Mouse (Mus musculus) lung, embryonic 15.5 days (tissue): Measurements from ENCODE around the gene Pmpcb. TPM values are rescaled to one million over a fixed set of nuclear protein-coding genes. Genes with fewer than 3 reads are reported as not detected.
A peak's percentile ranks its signal among the peaks of the same experiment; 100 is the strongest.

Source experiments
- ATAC-seq: fragments of 200-750 bp; cut with Nextera tagmentation; 2 replicates; pipeline ENCODE4 v1.8.0; 2017; ENCODE audit warnings: moderate number of reproducible peaks, borderline replicate concordance; ENCODE audit not compliant: low FRiP score, low TSS enrichment; ENCODE audit errors: extremely low read depth
- H3K27ac ChIP-seq: fragments of 300-500 bp; sonication (generic); 2 replicates; pipeline ENCODE4 v1.5.1; 2015; ENCODE audit warnings: moderate library complexity, mild to moderate bottlenecking, inconsistent platforms
- H3K27me3 ChIP-seq: fragments of 300-500 bp; sonication (generic); 2 replicates; pipeline ENCODE4 v1.6.1; 2015; ENCODE audit warnings: inconsistent platforms
- H3K36me3 ChIP-seq: fragments of 300-500 bp; sonication (generic); 2 replicates; pipeline ENCODE4 v1.6.1; 2015; ENCODE audit warnings: inconsistent platforms
- H3K4me1 ChIP-seq: fragments of 300-500 bp; sonication (generic); 2 replicates; pipeline ENCODE4 v1.6.1; 2015; ENCODE audit warnings: inconsistent platforms
- H3K4me2 ChIP-seq: fragments of 300-500 bp; sonication (generic); 2 replicates; pipeline ENCODE4 v1.6.1; 2015; ENCODE audit warnings: inconsistent platforms, mild to moderate bottlenecking, moderate library complexity
- H3K4me3 ChIP-seq: fragments of 300-500 bp; sonication (generic); 2 replicates; pipeline ENCODE4 v1.5.1; 2015; ENCODE audit warnings: mild to moderate bottlenecking, inconsistent platforms
- H3K9ac ChIP-seq: fragments of 300-500 bp; sonication (generic); 2 replicates; pipeline ENCODE4 v1.6.1; 2015; ENCODE audit warnings: inconsistent platforms
- H3K9me3 ChIP-seq: fragments of 300-500 bp; sonication (generic); 2 replicates; pipeline ENCODE4 v1.6.1; 2016; ENCODE audit warnings: inconsistent platforms
- WGBS: fragments of 180-500 bp; shearing (Covaris S2); methylation state at CpG from one replicate; pipeline ENCODE4 v1.1.7; 2015; 5-methylcytosine and 5-hydroxymethylcytosine counted together
- polyA plus RNA-seq: library from polyadenylated mRNA; unstranded; fragments of >200 nt; fragmentation: Nextera tagmentation; extraction: Ambion mirVana; gene quantifications from 2 replicates; pipeline ENCODE4 v1.2.1, GENCODE M21; 2015

Pmpcb gene
- polyA plus RNA-seq, 1 experiment from 2014 or later, result 76.3 TPM

GRCm38 (mm10) chr5:21784161-21785052 lies 47.5 kb downstream of the Pmpcb start:
- WGBS, result under 1% methylated on average over 51 of the region's 51 CpGs
- Histone ChIP-seq H3K36me3 (peaks cover 37% of the 10 kb centered on the region), H3K4me3 (peak overlapping the region; percentile 97), H3K9ac (peak overlapping the region; percentile 78), H3K4me2 (peak overlapping the region; percentile 92), H3K27me3 (no peaks in the 10 kb centered on the region), H3K27ac (peak overlapping the region; percentile 34), H3K9me3 (no peaks in the 10 kb centered on the region), H3K4me1 (peaks cover 10% of the 10 kb centered on the region; the same call in 1 of the 2 replicates)
- peak; percentile 28; the same call in 1 of the 2 replicates for ATAC-seq

GRCm38 (mm10) chr5:21785053-21785452 lies 48.1 kb downstream of the Pmpcb start, which contains the start of the genes Dnajc2 and Psmc2:
Gene Dnajc2 (minus strand): TSS chr5:21785251.
Gene Psmc2 (plus strand): TSS chr5:21785283.
- under 1% methylated on average over 37 of the region's 37 CpGs for WGBS
- peak; percentile 93 for ATAC-seq
- Histone ChIP-seq H3K27me3 (no peaks in the 10 kb centered on the region), H3K27ac (peak within 1 kb of the TSS; percentile 73), H3K4me1 (peaks cover 10% of the 10 kb centered on the region; the same call in 1 of the 2 replicates), H3K4me3 (peak within 1 kb of the TSS; percentile 97), H3K9me3 (no peaks in the 10 kb centered on the region), H3K4me2 (peak within 1 kb of the TSS; percentile 92), H3K9ac (peak within 1 kb of the TSS; percentile 78), H3K36me3 (peaks cover 32% of the 10 kb centered on the region)

- peaks cover 10% of the 10 kb centered on the region; the same call in 1 of the 2 replicates for H3K4me1 ChIP-seq
- ATAC-seq, result no peak
- no peak overlapping the region; the same call in 1 of the 2 replicates for H3K4me2 ChIP-seq
- WGBS, result 79% methylated on average over 6 of the region's 7 CpGs
- no peaks in the 10 kb centered on the region for H3K9me3 ChIP-seq
- no peaks in the 10 kb centered on the region for H3K27me3 ChIP-seq
- H3K4me3 ChIP-seq, result no peak overlapping the region
- H3K27ac ChIP-seq, result no peak overlapping the region
- H3K36me3 ChIP-seq, result peaks cover 24% of the 10 kb centered on the region
- H3K9ac ChIP-seq, result no peak overlapping the region
Measured at GRCm38 (mm10) chr5:21785776-21786175, 48.8 kb downstream of the Pmpcb start.

GRCm38 (mm10) chr5:21786258-21787185 lies 49.6 kb downstream of the Pmpcb start:
- 1% methylated on average over 51 of the region's 51 CpGs for WGBS
- Histone ChIP-seq H3K9ac (peak overlapping the region; percentile 89), H3K9me3 (no peaks in the 10 kb centered on the region), H3K27ac (peak overlapping the region; percentile 73), H3K36me3 (peaks cover 20% of the 10 kb centered on the region), H3K27me3 (no peaks in the 10 kb centered on the region), H3K4me3 (peak overlapping the region; percentile 79), H3K4me2 (peak overlapping the region; percentile 59), H3K4me1 (peaks cover 10% of the 10 kb centered on the region; the same call in 1 of the 2 replicates)
- ATAC-seq, result peak; percentile 84

- Histone ChIP-seq H3K27me3 (no peaks in the 10 kb centered on the region), H3K27ac (peak overlapping the region; percentile 73), H3K4me1 (peaks cover 10% of the 10 kb centered on the region; the same call in 1 of the 2 replicates), H3K4me3 (peak overlapping the region; percentile 79), H3K9me3 (no peaks in the 10 kb centered on the region), H3K4me2 (peak overlapping the region; percentile 59), H3K36me3 (peaks cover 13% of the 10 kb centered on the region), H3K9ac (peak overlapping the region; percentile 89)
- ATAC-seq, result no peak
- 30% methylated on average over 11 of the region's 11 CpGs for WGBS
Measured at GRCm38 (mm10) chr5:21787186-21788105, 50.5 kb downstream of the Pmpcb start.

GRCm38 (mm10) chr5:21789061-21789460 lies 52.1 kb downstream of the Pmpcb start:
- H3K9me3 ChIP-seq, result no peaks in the 10 kb centered on the region
- WGBS, result 68% methylated on average over 5 of the region's 5 CpGs
- H3K27ac ChIP-seq, result no peak overlapping the region
- H3K27me3 ChIP-seq, result no peaks in the 10 kb centered on the region
- 0 out of 2 replicates have a peak, but pooled peaks cover 8% of the 10 kb centered on the region for H3K36me3 ChIP-seq
- ATAC-seq, result no peak
- no peak overlapping the region for H3K4me3 ChIP-seq
- H3K4me1 ChIP-seq, result peaks cover 10% of the 10 kb centered on the region; the same call in 1 of the 2 replicates
- no peak overlapping the region for H3K4me2 ChIP-seq
- no peak overlapping the region for H3K9ac ChIP-seq

GRCm38 (mm10) chr5:21792166-21792565 lies 55.2 kb downstream of the Pmpcb start:
- Histone ChIP-seq H3K9ac (no peak overlapping the region), H3K4me2 (no peak overlapping the region), H3K27me3 (no peaks in the 10 kb centered on the region), H3K4me1 (peaks cover 10% of the 10 kb centered on the region; the same call in 1 of the 2 replicates), H3K36me3 (peaks cover 26% of the 10 kb centered on the region), H3K4me3 (no peak overlapping the region), H3K27ac (no peak overlapping the region), H3K9me3 (no peaks in the 10 kb centered on the region)
- ATAC-seq, result no peak

- H3K9me3 ChIP-seq, result no peaks in the 10 kb centered on the region
- no peak overlapping the region for H3K9ac ChIP-seq
- ATAC-seq, result no peak
- no peak overlapping the region for H3K4me3 ChIP-seq
- H3K27me3 ChIP-seq, result no peaks in the 10 kb centered on the region
- no peak overlapping the region for H3K27ac ChIP-seq
- 88% methylated on average over 9 of the region's 9 CpGs for WGBS
- no peak overlapping the region for H3K4me2 ChIP-seq
- H3K36me3 ChIP-seq, result peaks cover 55% of the 10 kb centered on the region
- H3K4me1 ChIP-seq, result no peaks in the 10 kb centered on the region
Measured at GRCm38 (mm10) chr5:21802907-21803306, 66.0 kb downstream of the Pmpcb start.

GRCm38 (mm10) chr5:21803691-21804188 lies 66.8 kb downstream of the Pmpcb start:
- Histone ChIP-seq H3K4me1 (no peaks in the 10 kb centered on the region), H3K27me3 (no peaks in the 10 kb centered on the region), H3K4me2 (no peak overlapping the region), H3K9ac (no peak overlapping the region), H3K9me3 (no peaks in the 10 kb centered on the region), H3K36me3 (peaks cover 49% of the 10 kb centered on the region), H3K4me3 (no peak overlapping the region), H3K27ac (no peak overlapping the region)
- ATAC-seq, result no peak
- WGBS, result 93% methylated on average over 12 of the region's 12 CpGs

GRCm38 (mm10) chr5:21804837-21805236 lies 67.9 kb downstream of the Pmpcb start:
- Histone ChIP-seq H3K9ac (no peak overlapping the region), H3K4me3 (no peak overlapping the region), H3K4me1 (no peaks in the 10 kb centered on the region), H3K36me3 (peaks cover 41% of the 10 kb centered on the region), H3K27ac (no peak overlapping the region), H3K4me2 (no peak overlapping the region), H3K27me3 (no peaks in the 10 kb centered on the region), H3K9me3 (no peaks in the 10 kb centered on the region)
- 76% methylated on average over 4 of the region's 4 CpGs for WGBS
- ATAC-seq, result no peak
